Mouse (Mus musculus) heart, embryonic 15.5 days (tissue): Measurements from ENCODE around the gene Gatd1. TPM values are rescaled to one million over a fixed set of nuclear protein-coding genes. Genes with fewer than 3 reads are reported as not detected.
"Not testable (repeated sequence)": the region's sequence is repeated elsewhere in the genome, so short reads cannot be mapped to it uniquely, and the experiment has no call there.

Experiments
- ATAC-seq: fragments of 200-750 bp; cut with Nextera tagmentation; replicated peaks from 2 replicates; pipeline ENCODE4 v1.8.0; 2017; ENCODE audit warnings: low read depth, moderate TSS enrichment; ENCODE audit not compliant: insufficient number of reproducible peaks, insufficient read depth, low FRiP score
- H3K27ac ChIP-seq: fragments of 300-500 bp; sonication (generic); 2 replicates; pipeline ENCODE4 v1.5.1; 2015; ENCODE audit warnings: mild to moderate bottlenecking, inconsistent platforms
- H3K27me3 ChIP-seq: fragments of 300-500 bp; sonication (generic); 2 replicates; pipeline ENCODE4 v1.6.1; 2015; ENCODE audit warnings: inconsistent platforms
- H3K36me3 ChIP-seq: fragments of 300-500 bp; sonication (generic); 2 replicates; pipeline ENCODE4 v1.6.1; 2015; ENCODE audit warnings: mild to moderate bottlenecking, inconsistent platforms
- H3K4me1 ChIP-seq: fragments of 300-500 bp; sonication (generic); replicated peaks from 2 replicates; pipeline ENCODE4 v1.6.1; 2015; ENCODE audit warnings: inconsistent platforms
- H3K4me2 ChIP-seq: fragments of 300-500 bp; sonication (generic); 2 replicates; pipeline ENCODE4 v1.6.1; 2015; ENCODE audit warnings: inconsistent platforms, mild to moderate bottlenecking, moderate library complexity
- H3K4me3 ChIP-seq: fragments of 300-500 bp; sonication (generic); 2 replicates; pipeline ENCODE4 v1.5.1; 2015; ENCODE audit warnings: mild to moderate bottlenecking, inconsistent platforms
- H3K9ac ChIP-seq: fragments of 300-500 bp; sonication (generic); 2 replicates; pipeline ENCODE4 v1.6.1; 2015; ENCODE audit warnings: mild to moderate bottlenecking, inconsistent platforms
- H3K9me3 ChIP-seq: fragments of 300-500 bp; sonication (generic); replicated peaks from 2 replicates; pipeline ENCODE4 v1.6.1; 2016; ENCODE audit warnings: inconsistent platforms
- WGBS: fragments of 180-500 bp; shearing (Covaris S2); methylation state at CpG from one replicate; pipeline ENCODE4 v1.1.7; 2015; ENCODE audit warnings: mixed read lengths; 5-methylcytosine and 5-hydroxymethylcytosine counted together
- polyA plus RNA-seq: library from polyadenylated mRNA; unstranded; fragments of >200 nt; fragmentation: Nextera tagmentation; extraction: Ambion mirVana; gene quantifications from 2 replicates; pipeline ENCODE4 v1.2.1, GENCODE M21; 2015

Gene Gatd1
- polyA plus RNA-seq, 1 experiment from 2014 or later: 25.5 TPM

DNA sequence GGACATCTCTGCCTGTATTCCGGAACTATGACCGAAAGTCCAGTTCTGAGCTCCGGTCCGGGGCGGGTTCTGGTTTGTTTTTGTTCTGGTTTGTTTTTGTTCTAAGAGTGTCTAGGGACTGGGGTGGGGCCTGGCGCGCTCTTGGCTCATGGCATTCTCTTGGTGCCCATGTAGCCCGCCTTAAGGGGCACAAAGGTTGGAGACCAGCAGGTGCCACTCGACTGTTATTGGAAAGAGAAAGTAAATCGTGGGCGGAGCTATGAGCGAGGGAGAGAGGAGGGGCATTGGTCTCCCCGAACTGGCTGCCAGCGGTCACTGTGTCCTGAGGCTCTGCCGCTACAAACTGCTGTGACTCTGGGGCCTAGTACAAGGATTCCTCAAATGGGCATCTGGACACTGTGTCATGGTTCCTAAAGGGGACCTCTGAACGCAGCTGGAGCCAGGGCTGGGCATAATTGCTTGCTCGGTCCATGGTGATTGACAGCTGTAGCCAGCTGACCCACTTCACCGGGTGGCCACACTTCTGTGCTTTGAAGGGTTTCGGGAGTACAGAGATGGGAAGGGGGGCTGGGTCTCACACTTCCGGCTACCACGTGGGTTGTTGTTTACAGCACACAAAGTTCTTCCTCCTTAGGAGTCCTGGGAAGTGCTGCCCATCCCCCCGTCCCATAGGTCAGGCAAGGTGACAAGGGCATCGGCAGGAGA lies 41.8 kb upstream of the Gatd1 start:
- ATAC-seq: peak; percentile 60
- H3K4me1 ChIP-seq: peaks cover 22% of the 10 kb centered on the region
- H3K4me3 ChIP-seq: peak overlapping the region; percentile 75
- H3K9ac ChIP-seq: peak overlapping the region; percentile 77
- peaks cover 26% of the 10 kb centered on the region for H3K36me3 ChIP-seq
- H3K4me2 ChIP-seq: peak overlapping the region; percentile 91
- H3K27ac ChIP-seq: peak overlapping the region; percentile 94
- H3K27me3 ChIP-seq: peaks cover under 1% of the 10 kb centered on the region
- 2% methylated on average over 23 of the region's 23 CpGs for WGBS
- H3K9me3 ChIP-seq: no peaks in the 10 kb centered on the region

DNA sequence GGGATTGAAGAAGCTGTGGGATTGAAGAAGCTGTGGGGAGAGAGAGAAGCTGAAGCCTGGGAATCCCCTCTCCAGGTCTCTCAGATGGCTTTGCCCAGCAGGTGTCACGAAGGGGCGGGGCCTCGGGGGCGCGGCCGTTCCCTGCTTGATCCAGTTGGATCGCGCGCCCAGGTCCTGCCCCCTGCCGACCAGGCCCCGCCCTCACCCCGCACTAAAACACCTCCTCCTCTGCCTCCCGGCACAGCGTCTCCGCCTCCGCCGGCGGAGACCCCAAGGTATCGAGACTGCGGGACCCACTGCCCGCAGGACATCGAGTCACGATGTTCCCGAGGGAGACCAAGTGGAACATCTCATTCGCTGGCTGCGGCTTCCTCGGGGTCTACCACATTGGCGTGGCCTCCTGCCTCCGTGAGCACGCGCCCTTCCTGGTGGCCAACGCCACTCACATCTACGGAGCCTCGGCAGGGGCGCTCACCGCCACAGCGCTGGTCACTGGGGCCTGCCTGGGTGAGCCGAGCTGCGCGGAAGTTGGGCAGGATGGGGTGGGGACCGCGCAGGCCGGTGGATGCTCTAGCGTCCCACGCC lies 41.1 kb upstream of the Gatd1 start, which contains the start of gene Pnpla2:
Gene Pnpla2 (plus strand): TSS at position 232 of the 585 bp plus-strand sequence.
- peak; percentile 84 for ATAC-seq
- Histone ChIP-seq H3K27ac (peak within 1 kb of the TSS; percentile 94), H3K4me2 (peak within 1 kb of the TSS; percentile 91), H3K9ac (peak within 1 kb of the TSS; percentile 77), H3K4me1 (peaks cover 21% of the 10 kb centered on the region), H3K36me3 (peaks cover 32% of the 10 kb centered on the region), H3K9me3 (no peaks in the 10 kb centered on the region), H3K27me3 (no peaks in the 10 kb centered on the region), H3K4me3 (peak within 1 kb of the TSS; percentile 75)
- under 1% methylated on average over 45 of the region's 45 CpGs for WGBS

DNA sequence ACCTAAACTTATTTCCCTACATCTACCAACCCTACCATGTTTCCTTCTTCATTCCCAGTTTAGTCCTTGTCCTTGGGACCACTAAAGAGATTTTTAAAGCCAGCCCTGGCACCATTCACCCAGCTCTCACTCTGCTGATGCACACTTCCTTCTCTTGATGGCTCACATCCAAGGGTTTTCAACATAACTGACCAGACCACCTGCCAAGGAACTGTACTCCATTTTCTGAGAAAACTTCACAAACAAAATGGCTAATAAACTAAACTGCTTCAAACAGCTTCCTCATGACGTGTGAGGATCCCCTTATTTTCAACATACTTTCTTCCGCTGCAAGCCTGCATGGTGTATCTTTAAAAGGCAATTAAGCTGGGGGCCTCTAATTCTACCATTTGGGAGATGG lies 39.7 kb upstream of the Gatd1 start:
- 75% methylated on average over 2 of the region's 2 CpGs for WGBS
- no peak for ATAC-seq
- Histone ChIP-seq H3K36me3 (peaks cover 35% of the 10 kb centered on the region), H3K9ac (no peak overlapping the region), H3K27me3 (no peaks in the 10 kb centered on the region), H3K4me3 (no peak overlapping the region), H3K4me2 (no peak overlapping the region), H3K9me3 (no peaks in the 10 kb centered on the region), H3K27ac (no peak overlapping the region), H3K4me1 (peaks cover 23% of the 10 kb centered on the region)

DNA sequence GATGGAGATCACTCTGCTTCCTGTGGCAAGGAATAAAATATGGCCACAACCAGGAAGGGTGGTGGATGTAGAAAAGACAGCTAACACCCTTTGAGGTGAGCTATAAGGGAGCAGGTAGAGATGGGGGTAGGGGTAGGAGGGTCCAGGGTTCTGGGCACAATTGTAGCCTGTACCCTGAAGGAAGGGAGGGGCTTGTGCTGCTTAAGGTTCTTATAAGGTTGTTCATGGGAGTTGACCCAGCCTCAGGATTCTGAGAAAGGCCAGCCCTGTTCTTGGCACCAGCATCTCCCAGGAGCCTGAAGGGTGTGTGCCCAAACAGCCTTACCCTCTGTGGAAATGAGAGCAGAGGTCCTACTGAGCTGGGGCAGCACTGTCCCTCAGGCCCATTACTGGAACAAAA lies 38.0 kb upstream of the Gatd1 start:
- peaks cover 27% of the 10 kb centered on the region for H3K4me1 ChIP-seq
- no peak for ATAC-seq

DNA sequence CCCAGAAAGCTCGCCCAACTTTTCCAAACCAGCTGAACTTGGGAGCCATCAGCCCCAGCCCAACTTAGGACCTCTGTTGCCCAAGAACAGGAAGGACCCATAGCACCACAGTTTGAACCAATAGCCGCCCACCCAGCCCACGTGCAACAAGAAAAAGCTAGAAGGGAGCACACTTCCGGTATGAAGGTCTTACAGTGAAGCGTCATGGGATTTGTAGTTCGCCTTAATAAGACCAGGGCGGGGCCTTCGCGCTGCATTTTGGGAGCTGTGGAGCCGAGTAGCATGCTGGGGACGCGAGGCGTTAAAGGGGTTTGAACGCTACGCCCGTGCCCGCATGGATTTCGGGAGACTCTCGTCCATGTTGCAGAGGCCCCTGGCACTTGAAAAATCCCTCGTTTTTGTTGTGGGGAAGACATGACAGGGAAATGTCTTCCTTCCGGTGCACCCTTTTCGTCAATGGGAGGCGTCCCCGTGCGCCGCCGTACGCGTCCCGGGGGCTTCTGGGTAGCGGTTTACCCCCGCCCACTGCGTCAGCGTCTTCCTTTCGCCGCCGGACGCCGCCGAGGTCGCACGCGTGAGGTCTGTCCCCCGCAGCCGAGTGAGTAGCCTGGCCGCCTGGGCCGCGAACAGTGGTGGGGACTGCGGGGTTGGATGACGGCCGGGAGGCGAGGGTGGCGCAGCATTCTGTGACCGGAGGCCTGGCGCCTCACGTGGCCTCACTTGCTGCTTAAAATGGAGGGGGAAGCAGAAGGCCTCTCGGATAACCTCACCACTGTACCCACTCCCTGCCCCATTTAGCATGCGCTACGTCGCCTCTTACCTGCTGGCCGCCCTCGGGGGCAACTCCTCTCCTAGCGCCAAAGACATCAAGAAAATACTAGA lies 33.4 kb upstream of the Gatd1 start, which contains the start of gene Rplp2:
Gene Rplp2 (plus strand): TSS at position 261 of the 882 bp plus-strand sequence.
- ATAC-seq: peak; percentile 88
- Histone ChIP-seq H3K27me3 (no peaks in the 10 kb centered on the region), H3K4me1 (peaks cover 33% of the 10 kb centered on the region), H3K4me3 (peak within 1 kb of the TSS; percentile 78), H3K36me3 (peaks cover 35% of the 10 kb centered on the region), H3K9me3 (no peaks in the 10 kb centered on the region), H3K9ac (peak within 1 kb of the TSS; percentile 90), H3K27ac (peak within 1 kb of the TSS; percentile 82), H3K4me2 (peak within 1 kb of the TSS; percentile 65)
- WGBS: under 1% methylated on average over 63 of the region's 63 CpGs

More for the DNA sequence above, 38.0 kb upstream of the Gatd1 start:
- Histone ChIP-seq H3K4me2 (no peak overlapping the region), H3K9me3 (no peaks in the 10 kb centered on the region), H3K36me3 (peaks cover 35% of the 10 kb centered on the region), H3K27ac (no peak overlapping the region), H3K4me3 (no peak overlapping the region), H3K9ac (no peak overlapping the region), H3K27me3 (no peaks in the 10 kb centered on the region)

DNA sequence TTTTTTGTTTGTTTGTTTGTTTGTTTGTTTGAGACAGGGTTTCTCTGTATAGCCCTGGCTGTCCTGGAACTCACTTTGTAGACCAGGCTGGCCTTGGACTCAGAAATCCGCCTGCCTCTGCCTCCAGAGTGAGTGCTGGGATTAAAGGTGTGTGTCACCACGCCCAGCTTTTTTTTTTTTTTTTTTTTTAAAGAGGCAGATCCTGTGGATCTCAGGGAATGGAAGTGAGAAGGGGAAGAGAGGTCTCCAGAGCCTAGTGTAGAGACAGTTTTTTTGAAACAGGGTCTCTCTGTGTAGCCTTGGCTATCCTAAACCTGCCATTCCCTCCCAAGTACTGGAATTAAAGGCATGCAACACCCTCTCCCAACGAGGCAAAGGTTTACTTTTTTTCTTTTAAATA lies 32.4 kb upstream of the Gatd1 start:
- ATAC-seq, H3K4me3 ChIP-seq: not testable (repeated sequence)

DNA sequence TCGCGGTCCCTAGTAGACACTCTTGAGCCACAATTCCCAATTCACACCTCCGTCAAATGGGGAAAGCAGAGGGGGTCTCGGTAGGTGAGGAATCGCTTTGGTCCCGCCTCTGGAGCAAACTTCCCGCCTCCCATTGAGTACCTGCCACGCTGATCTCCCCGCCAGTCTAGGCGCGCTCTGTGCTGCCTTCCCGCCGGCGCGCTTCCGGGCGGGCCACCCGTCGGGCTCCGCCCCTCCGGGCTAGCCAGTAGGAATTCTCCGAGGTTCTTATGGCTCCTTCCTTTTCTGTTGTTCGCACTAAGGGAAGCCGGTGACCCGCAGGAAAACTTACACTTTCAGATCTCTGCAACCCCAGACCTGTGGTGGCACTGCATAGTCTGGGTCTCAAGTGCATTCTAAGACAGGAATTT lies 29.9 kb upstream of the Gatd1 start, which contains the start of gene Pidd1:
Gene Pidd1 (minus strand): TSS at position 198 of the 410 bp plus-strand sequence.
- Histone ChIP-seq H3K4me2 (peak within 1 kb of the TSS; percentile 92), H3K4me1 (peaks cover 47% of the 10 kb centered on the region), H3K9ac (peak within 1 kb of the TSS; percentile 65), H3K27me3 (no peaks in the 10 kb centered on the region), H3K9me3 (no peaks in the 10 kb centered on the region), H3K27ac (peak within 1 kb of the TSS; percentile 70), H3K36me3 (peaks cover 9% of the 10 kb centered on the region; the same call in 1 of the 2 replicates), H3K4me3 (peak within 1 kb of the TSS; percentile 60)
- under 1% methylated on average over 25 of the region's 25 CpGs for WGBS
- peak; percentile 45; the same call in 1 of the 2 replicates for ATAC-seq

More for the DNA sequence above, 32.4 kb upstream of the Gatd1 start:
- not testable (repeated sequence) for H3K9me3 ChIP-seq, H3K27me3 ChIP-seq, H3K27ac ChIP-seq, H3K9ac ChIP-seq
- peaks cover 37% of the 10 kb centered on the region for H3K4me1 ChIP-seq
- WGBS: 80% methylated on average over 3 of the region's 3 CpGs
- peaks cover 25% of the 10 kb centered on the region; the same call in 1 of the 2 replicates for H3K36me3 ChIP-seq
- peak overlapping the region; percentile 65 for H3K4me2 ChIP-seq

DNA sequence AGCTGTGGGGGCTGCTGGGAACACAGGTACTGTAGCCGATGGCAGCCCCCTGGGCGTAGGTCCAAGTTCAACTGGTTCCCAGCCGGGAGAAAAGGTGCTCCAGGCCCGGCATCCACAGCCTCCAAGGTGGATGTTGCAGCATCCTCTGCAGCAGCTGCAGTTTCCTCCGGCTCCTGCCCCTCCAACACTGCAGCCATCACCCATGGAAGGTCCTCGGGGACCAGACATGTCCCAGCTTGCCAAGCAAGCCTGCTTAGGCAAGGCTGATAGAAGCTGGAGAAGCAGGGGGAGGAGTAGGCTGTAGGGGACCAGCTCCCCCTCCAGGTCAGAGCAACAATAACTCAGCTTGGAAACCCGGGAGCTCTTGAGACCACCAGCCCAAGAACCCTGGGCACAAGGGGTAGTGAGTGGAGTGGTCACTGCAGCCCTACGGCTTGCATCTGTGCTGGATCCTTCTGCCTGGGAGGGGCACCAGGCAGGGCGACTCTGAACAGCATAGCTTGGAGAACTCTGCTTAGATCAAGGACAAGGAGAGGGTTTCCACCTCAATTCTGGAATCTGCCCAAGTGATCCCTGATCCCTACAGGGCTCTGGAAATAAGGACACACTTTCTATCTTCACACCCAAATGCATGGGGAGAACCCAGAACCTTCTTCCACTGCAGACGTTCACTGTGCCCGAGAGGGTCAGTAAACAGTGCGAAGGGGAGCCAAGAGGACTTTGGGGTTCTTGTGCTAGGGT lies 29.3 kb upstream of the Gatd1 start:
- peak overlapping the region; percentile 54 for H3K27ac ChIP-seq
- H3K4me3 ChIP-seq: peak overlapping the region; percentile 60
- peak overlapping the region; percentile 65 for H3K9ac ChIP-seq
- peaks cover 12% of the 10 kb centered on the region for H3K36me3 ChIP-seq
- no peak for ATAC-seq
- no peaks in the 10 kb centered on the region for H3K9me3 ChIP-seq
- peaks cover 41% of the 10 kb centered on the region for H3K4me1 ChIP-seq
- H3K27me3 ChIP-seq: no peaks in the 10 kb centered on the region
- peak overlapping the region; percentile 92 for H3K4me2 ChIP-seq
- 17% methylated on average over 12 of the region's 12 CpGs for WGBS

DNA sequence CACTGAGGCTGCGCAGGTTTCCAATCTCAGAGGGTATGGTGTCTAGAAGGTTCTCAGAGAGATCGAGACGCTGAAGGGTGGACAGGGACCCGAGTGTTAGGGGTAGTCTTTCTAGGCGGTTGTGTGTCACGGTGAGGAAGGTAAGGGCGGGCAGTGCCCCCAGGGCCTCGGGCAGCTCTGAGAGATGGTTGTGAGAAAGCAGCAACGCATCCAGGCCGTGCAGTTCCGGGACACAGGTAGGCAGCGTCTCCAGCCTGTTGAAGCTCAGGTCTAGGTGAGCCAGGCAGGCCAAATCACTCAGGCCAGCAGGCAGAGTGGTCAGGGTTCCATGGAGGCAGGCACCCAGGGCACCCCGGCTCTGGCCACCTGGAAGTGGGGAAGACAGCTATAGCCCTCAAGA lies 28.3 kb upstream of the Gatd1 start:
- Histone ChIP-seq H3K27me3 (no peaks in the 10 kb centered on the region), H3K4me3 (0 out of 2 replicates have a peak overlapping the region, but pooled peaks have one; percentile 60), H3K4me1 (peaks cover 43% of the 10 kb centered on the region), H3K36me3 (peaks cover 14% of the 10 kb centered on the region), H3K4me2 (peak overlapping the region; percentile 92), H3K9me3 (no peaks in the 10 kb centered on the region), H3K9ac (no peak overlapping the region), H3K27ac (no peak overlapping the region)
- 93% methylated on average over 13 of the region's 13 CpGs for WGBS
- ATAC-seq: no peak

DNA sequence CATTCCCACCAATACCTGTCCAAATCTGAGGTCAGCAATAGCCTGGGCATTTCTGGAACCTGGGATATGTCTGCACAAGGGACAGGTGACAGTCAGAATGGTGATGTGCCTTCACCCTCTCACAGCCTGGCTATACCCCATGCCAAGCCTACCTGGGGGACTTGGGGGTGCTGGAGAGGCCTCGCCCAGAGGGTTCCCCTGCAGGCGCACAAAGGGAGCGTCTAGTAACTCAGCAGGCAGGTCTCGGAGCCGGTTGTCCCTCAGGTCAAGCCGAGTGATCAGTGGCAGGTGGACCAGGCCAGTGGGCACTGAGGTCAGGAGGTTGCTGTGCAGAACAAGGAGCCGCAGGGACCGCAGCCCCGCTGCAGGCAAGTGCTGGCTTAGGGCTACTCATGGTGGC lies 27.5 kb upstream of the Gatd1 start:
- Histone ChIP-seq H3K9me3 (no peaks in the 10 kb centered on the region), H3K4me1 (peaks cover 46% of the 10 kb centered on the region), H3K27ac (no peak overlapping the region), H3K27me3 (no peaks in the 10 kb centered on the region), H3K4me3 (no peak overlapping the region), H3K9ac (no peak overlapping the region), H3K4me2 (no peak overlapping the region; the same call in 1 of the 2 replicates), H3K36me3 (peaks cover 14% of the 10 kb centered on the region)
- 94% methylated on average over 9 of the region's 9 CpGs for WGBS
- no peak for ATAC-seq
